Mouse (Mus musculus): ENCODE data around the gene Slco2b1. TPM values are rescaled to one million over a fixed set of nuclear protein-coding genes. Genes with fewer than 3 reads are reported as not detected.
A peak's percentile ranks its signal among the peaks of the same experiment; 100 is the strongest.
"Not testable (repeated sequence)": the region's sequence is repeated elsewhere in the genome, so short reads cannot be mapped to it uniquely, and the experiment has no call there.

Gene Slco2b1
- 19.3 and 28.3 TPM in 2 replicates for polyA plus RNA-seq (2012; rRNA removed)

- 76% methylated on average over 8 of the region's 8 CpGs for WGBS
Measured at GRCm38 (mm10) chr7:99711166-99711565, at the start of gene Slco2b1. Slco2b1 (minus strand) TSS chr7:99711340.

GRCm38 (mm10) chr7:99739276-99739675 is 28.1 kb upstream of the Slco2b1 start:
- H3K27ac ChIP-seq (ENCODE audit: insufficient read depth, low read depth, low read length), result no peak overlapping the region
- 72% methylated on average over 9 of the region's 9 CpGs for WGBS
- H3K4me1 ChIP-seq (ENCODE audit: control insufficient read depth, insufficient read depth, insufficient read length, low read length), result no peaks in the 10 kb centered on the region
- no peaks in the 10 kb centered on the region for H3K36me3 ChIP-seq (ENCODE audit: control insufficient read depth, insufficient read depth, low read length)
- H3K27me3 ChIP-seq (ENCODE audit: control insufficient read depth, insufficient read depth, low read length), result no peaks in the 10 kb centered on the region
- no peak overlapping the region for H3K4me3 ChIP-seq (ENCODE audit: low read depth, low read length)
- TF ChIP-seq CTCF (IDR thresholded peaks at IDR 0.05; ENCODE audit: extremely low read depth, insufficient read length, insufficient replicate concordance, low read depth, low read length) (no peak), POLR2A (IDR thresholded peaks at IDR 0.05; ENCODE audit: low read depth, low read length) (no peak)

More at GRCm38 (mm10) chr7:99711166-99711565, at the start of gene Slco2b1:
- Histone ChIP-seq H3K4me1 (ENCODE audit: control insufficient read depth, insufficient read depth, insufficient read length, low read length) (peaks cover 35% of the 10 kb centered on the region), H3K4me3 (ENCODE audit: low read depth, low read length) (no peak within 1 kb of the TSS), H3K27me3 (ENCODE audit: control insufficient read depth, insufficient read depth, low read length) (no peaks in the 10 kb centered on the region), H3K27ac (ENCODE audit: insufficient read depth, low read depth, low read length) (no peak within 1 kb of the TSS), H3K36me3 (ENCODE audit: control insufficient read depth, insufficient read depth, low read length) (no peaks in the 10 kb centered on the region)
- TF ChIP-seq CTCF (IDR thresholded peaks at IDR 0.05; ENCODE audit: extremely low read depth, insufficient read length, insufficient replicate concordance, low read depth, low read length) (no peak), POLR2A (IDR thresholded peaks at IDR 0.05; ENCODE audit: low read depth, low read length) (no peak)

GRCm38 (mm10) chr7:99735491-99735890 is 24.4 kb upstream of the Slco2b1 start:
- H3K4me3 ChIP-seq (ENCODE audit: low read depth, low read length); H3K27me3 ChIP-seq (ENCODE audit: control insufficient read depth, insufficient read depth, low read length); H3K27ac ChIP-seq (ENCODE audit: insufficient read depth, low read depth, low read length); H3K4me1 ChIP-seq (ENCODE audit: control insufficient read depth, insufficient read depth, insufficient read length, low read length); H3K36me3 ChIP-seq (ENCODE audit: control insufficient read depth, insufficient read depth, low read length): not testable (repeated sequence)
- 92% methylated on average over 9 of the region's 9 CpGs for WGBS

GRCm38 (mm10) chr7:99734612-99735011 is 23.5 kb upstream of the Slco2b1 start:
- Histone ChIP-seq H3K27ac (ENCODE audit: insufficient read depth, low read depth, low read length) (no peak overlapping the region), H3K36me3 (ENCODE audit: control insufficient read depth, insufficient read depth, low read length) (no peaks in the 10 kb centered on the region), H3K4me3 (ENCODE audit: low read depth, low read length) (no peak overlapping the region), H3K4me1 (ENCODE audit: control insufficient read depth, insufficient read depth, insufficient read length, low read length) (no peaks in the 10 kb centered on the region), H3K27me3 (ENCODE audit: control insufficient read depth, insufficient read depth, low read length) (no peaks in the 10 kb centered on the region)
- WGBS, result 83% methylated on average over 2 of the region's 2 CpGs
- TF ChIP-seq POLR2A (IDR thresholded peaks at IDR 0.05; ENCODE audit: low read depth, low read length) (no peak), CTCF (IDR thresholded peaks at IDR 0.05; ENCODE audit: extremely low read depth, insufficient read length, insufficient replicate concordance, low read depth, low read length) (no peak)

- Histone ChIP-seq H3K4me1 (ENCODE audit: control insufficient read depth, insufficient read depth, insufficient read length, low read length) (no peaks in the 10 kb centered on the region), H3K36me3 (ENCODE audit: control insufficient read depth, insufficient read depth, low read length) (no peaks in the 10 kb centered on the region), H3K27ac (ENCODE audit: insufficient read depth, low read depth, low read length) (no peak within 1 kb of the TSS), H3K4me3 (ENCODE audit: low read depth, low read length) (no peak within 1 kb of the TSS), H3K27me3 (ENCODE audit: control insufficient read depth, insufficient read depth, low read length) (no peaks in the 10 kb centered on the region)
- TF ChIP-seq POLR2A (IDR thresholded peaks at IDR 0.05; ENCODE audit: low read depth, low read length) (no peak), CTCF (IDR thresholded peaks at IDR 0.05; ENCODE audit: extremely low read depth, insufficient read length, insufficient replicate concordance, low read depth, low read length) (no peak)
- WGBS, result 93% methylated on average over 2 of the region's 2 CpGs
Measured at GRCm38 (mm10) chr7:99729973-99730372, 18.8 kb upstream of the Slco2b1 start, which contains the start of gene Olfr520. Olfr520 (plus strand) TSS chr7:99730273.

GRCm38 (mm10) chr7:99716536-99716935 is 5.4 kb upstream of the Slco2b1 start:
- 87% methylated on average over 2 of the region's 2 CpGs for WGBS
- Histone ChIP-seq H3K4me1 (ENCODE audit: control insufficient read depth, insufficient read depth, insufficient read length, low read length) (peaks cover 25% of the 10 kb centered on the region), H3K27ac (ENCODE audit: insufficient read depth, low read depth, low read length) (no peak overlapping the region), H3K4me3 (ENCODE audit: low read depth, low read length) (no peak overlapping the region), H3K36me3 (ENCODE audit: control insufficient read depth, insufficient read depth, low read length) (no peaks in the 10 kb centered on the region), H3K27me3 (ENCODE audit: control insufficient read depth, insufficient read depth, low read length) (no peaks in the 10 kb centered on the region)
- TF ChIP-seq POLR2A (IDR thresholded peaks at IDR 0.05; ENCODE audit: low read depth, low read length), result no peak
- no peak for TF ChIP-seq CTCF (IDR thresholded peaks at IDR 0.05; ENCODE audit: extremely low read depth, insufficient read length, insufficient replicate concordance, low read depth, low read length)

- Histone ChIP-seq H3K27ac (ENCODE audit: insufficient read depth, low read depth, low read length) (no peak overlapping the region), H3K36me3 (ENCODE audit: control insufficient read depth, insufficient read depth, low read length) (no peaks in the 10 kb centered on the region), H3K4me1 (ENCODE audit: control insufficient read depth, insufficient read depth, insufficient read length, low read length) (peaks cover 25% of the 10 kb centered on the region), H3K27me3 (ENCODE audit: control insufficient read depth, insufficient read depth, low read length) (no peaks in the 10 kb centered on the region), H3K4me3 (ENCODE audit: low read depth, low read length) (no peak overlapping the region)
- no peak for TF ChIP-seq POLR2A (IDR thresholded peaks at IDR 0.05; ENCODE audit: low read depth, low read length)
- no peak for TF ChIP-seq CTCF (IDR thresholded peaks at IDR 0.05; ENCODE audit: extremely low read depth, insufficient read length, insufficient replicate concordance, low read depth, low read length)
- WGBS, result 96% methylated on average over 4 of the region's 4 CpGs
Measured at GRCm38 (mm10) chr7:99712431-99712830, 1.3 kb upstream of the Slco2b1 start.

- WGBS, result 3% methylated on average over 1 of the region's 1 CpGs
- Histone ChIP-seq H3K27ac (ENCODE audit: insufficient read depth, low read depth, low read length) (no peak overlapping the region), H3K27me3 (ENCODE audit: control insufficient read depth, insufficient read depth, low read length) (no peaks in the 10 kb centered on the region), H3K4me1 (ENCODE audit: control insufficient read depth, insufficient read depth, insufficient read length, low read length) (peaks cover 33% of the 10 kb centered on the region), H3K4me3 (ENCODE audit: low read depth, low read length) (no peak overlapping the region), H3K36me3 (ENCODE audit: control insufficient read depth, insufficient read depth, low read length) (no peaks in the 10 kb centered on the region)
- TF ChIP-seq CTCF (IDR thresholded peaks at IDR 0.05; ENCODE audit: extremely low read depth, insufficient read length, insufficient replicate concordance, low read depth, low read length) (peak; percentile 95; the same call in 1 of the 2 replicates), POLR2A (IDR thresholded peaks at IDR 0.05; ENCODE audit: low read depth, low read length) (no peak)
Measured at GRCm38 (mm10) chr7:99710476-99710875, 664 bp downstream of the Slco2b1 start.
